Mouse (Mus musculus): Measurements from ENCODE around the gene Arfip1.
A peak's percentile ranks its signal among the peaks of the same experiment; 100 is the strongest.

Gene Arfip1

GRCm38 (mm10) chr3:84484891-84485290 is 97.5 kb downstream of the Arfip1 start:
- DNase-seq (ENCODE audit: low spot score): no peak

- DNase-seq (ENCODE audit: low spot score): no peak
These were observed 98.1 kb downstream of the Arfip1 start for GRCm38 (mm10) chr3:84484333-84484732.

GRCm38 (mm10) chr3:84482121-84482520 is 100.3 kb downstream of the Arfip1 start:
- DNase-seq (ENCODE audit: low spot score): no peak

GRCm38 (mm10) chr3:84481104-84481503 is 101.3 kb downstream of the Arfip1 start:
- DNase-seq (ENCODE audit: low spot score): peak; percentile 73

GRCm38 (mm10) chr3:84480006-84480897 is 102.2 kb downstream of the Arfip1 start, which contains the start of gene Fhdc1:
TSS of gene Fhdc1 (minus strand) at chr3:84480429.
- DNase-seq (ENCODE audit: low spot score): peak; percentile 82

- peak; percentile 63 for DNase-seq (ENCODE audit: low spot score)
These were observed 103.0 kb downstream of the Arfip1 start for GRCm38 (mm10) chr3:84479293-84480005.

GRCm38 (mm10) chr3:84478896-84479292 is 103.5 kb downstream of the Arfip1 start:
- no peak for DNase-seq (ENCODE audit: low spot score)

- no peak for DNase-seq (ENCODE audit: low spot score)
These were observed 104.2 kb downstream of the Arfip1 start for GRCm38 (mm10) chr3:84478195-84478594.

GRCm38 (mm10) chr3:84477498-84477897 is 104.9 kb downstream of the Arfip1 start:
- DNase-seq (ENCODE audit: low spot score): no peak

- DNase-seq (ENCODE audit: low spot score): no peak
These were observed 107.2 kb downstream of the Arfip1 start for GRCm38 (mm10) chr3:84474981-84475775.

GRCm38 (mm10) chr3:84474398-84474797 is 108.0 kb downstream of the Arfip1 start:
- DNase-seq (ENCODE audit: low spot score): no peak

- no peak for DNase-seq (ENCODE audit: low spot score)
These were observed 109.5 kb downstream of the Arfip1 start for GRCm38 (mm10) chr3:84472955-84473354.

- no peak for DNase-seq (ENCODE audit: low spot score)
These were observed 109.9 kb downstream of the Arfip1 start for GRCm38 (mm10) chr3:84472527-84472926.

- no peak for DNase-seq (ENCODE audit: low spot score)
These were observed 111.3 kb downstream of the Arfip1 start for GRCm38 (mm10) chr3:84471146-84471545.

GRCm38 (mm10) chr3:84468111-84468453 is 114.3 kb downstream of the Arfip1 start:
- DNase-seq (ENCODE audit: low spot score): no peak

GRCm38 (mm10) chr3:84467419-84468110 is 114.9 kb downstream of the Arfip1 start:
- no peak for DNase-seq (ENCODE audit: low spot score)

- DNase-seq (ENCODE audit: low spot score): no peak
These were observed 116.5 kb downstream of the Arfip1 start for GRCm38 (mm10) chr3:84465822-84466500.

- DNase-seq (ENCODE audit: low spot score): no peak
These were observed 120.7 kb downstream of the Arfip1 start for GRCm38 (mm10) chr3:84461687-84462086.

GRCm38 (mm10) chr3:84460952-84461351 is 121.5 kb downstream of the Arfip1 start:
- no peak for DNase-seq (ENCODE audit: low spot score)

GRCm38 (mm10) chr3:84460499-84460898 is 121.9 kb downstream of the Arfip1 start:
- DNase-seq (ENCODE audit: low spot score): no peak
